Mouse (Mus musculus) large intestine, adult 2 months (tissue): Measurements from ENCODE around the gene Gm8906. TPM values are rescaled to one million over a fixed set of nuclear protein-coding genes. Genes with fewer than 3 reads are reported as not detected.
"Not testable (repeated sequence)": the region's sequence is repeated elsewhere in the genome, so short reads cannot be mapped to it uniquely, and the experiment has no call there.

ENCODE experiments used
- DNase-seq: peaks from one replicate; pipeline ENCODE4 v3.0.0-alpha.2; 2012; ENCODE audit warnings: low read depth, low spot score
- WGBS: fragments of 180-500 bp; shearing (Covaris S2); methylation state at CpG from one replicate; pipeline ENCODE4 v1.1.7; 2018; 5-methylcytosine and 5-hydroxymethylcytosine counted together
- polyA plus RNA-seq: library from polyadenylated mRNA; depleted of rRNA; stranded (reverse); fragments of >200 nt; gene quantifications from 2 replicates; pipeline ENCODE4 v1.2.3, GENCODE M21; 2012; rRNA removed

The Gm8906 gene
- 0.53 and 0.56 TPM in 2 replicates for polyA plus RNA-seq

- DNase-seq, result not testable (repeated sequence)
- WGBS, result 28% methylated on average over 2 of the region's 3 CpGs
Observed at GRCm38 (mm10) chr5:11502385-11502784, at the start of gene Gm8906. Gene Gm8906, plus strand, starts transcription at chr5:11502685.

Other genes starting within 250 kb of the Gm8906 start
- gene Gm8890, start 246.7 kb upstream of the Gm8906 start, polyA plus RNA-seq, result 0.89 and 1.1 TPM in 2 replicates
- 0.20 and 0.26 TPM in 2 replicates for gene Speer1, start 161.2 kb upstream of the Gm8906 start, polyA plus RNA-seq
- not detected in 2 replicates for gene Gm8897, start 86.3 kb upstream of the Gm8906 start, polyA plus RNA-seq
- not detected in 2 replicates for gene Gm6460, start 92.2 kb downstream of the Gm8906 start, polyA plus RNA-seq
- gene Gm8922, start 179.3 kb downstream of the Gm8906 start, polyA plus RNA-seq, result 0.41 TPM in 1 of 2 replicates, not detected in the other